Mouse (Mus musculus): ENCODE data around the gene Prkg1. TPM values are rescaled to one million over a fixed set of nuclear protein-coding genes. Genes with fewer than 3 reads are reported as not detected.
A peak's percentile ranks its signal among the peaks of the same experiment; 100 is the strongest.

Gene Prkg1
- polyA plus RNA-seq, 1 experiment from 2014 or later, result 2.1 TPM

GRCm38 (mm10) chr19:31779021-31779420, 14.2 kb upstream of the Prkg1 start:
- Histone ChIP-seq H3K27ac (ENCODE audit: low read depth, low read length) (no peak overlapping the region), H3K4me3 (ENCODE audit: low read length) (no peak overlapping the region), H3K9ac (ENCODE audit: low read depth, low read length) (no peak overlapping the region), H3K27me3 (ENCODE audit: control insufficient read depth, insufficient read depth, low read length) (no peaks in the 10 kb centered on the region), H3K36me3 (ENCODE audit: control insufficient read depth, insufficient read depth, low read length) (no peaks in the 10 kb centered on the region), H3K9me3 (ENCODE audit: control insufficient read depth, low read length) (no peaks in the 10 kb centered on the region), H3K4me2 (replicated peaks; ENCODE audit: low read depth, low read length) (no peak overlapping the region), H3K4me1 (ENCODE audit: control insufficient read depth, insufficient read depth, low read length) (no peaks in the 10 kb centered on the region)
- no peak for ATAC-seq (ENCODE audit: low FRiP score, low TSS enrichment)
- 58% methylated on average over 4 of the region's 4 CpGs for WGBS

- H3K27me3 ChIP-seq (ENCODE audit: control insufficient read depth, insufficient read depth, low read length), result no peaks in the 10 kb centered on the region
- H3K4me3 ChIP-seq (ENCODE audit: low read length), result no peak overlapping the region
- no peak for ATAC-seq (ENCODE audit: low FRiP score, low TSS enrichment)
- H3K9me3 ChIP-seq (ENCODE audit: control insufficient read depth, low read length), result no peaks in the 10 kb centered on the region
- H3K36me3 ChIP-seq (ENCODE audit: control insufficient read depth, insufficient read depth, low read length), result no peaks in the 10 kb centered on the region
- no peak overlapping the region for H3K4me2 ChIP-seq (replicated peaks; ENCODE audit: low read depth, low read length)
- WGBS, result 5% methylated on average over 3 of the region's 3 CpGs
- no peak overlapping the region for H3K27ac ChIP-seq (ENCODE audit: low read depth, low read length)
- peaks cover 14% of the 10 kb centered on the region for H3K4me1 ChIP-seq (ENCODE audit: control insufficient read depth, insufficient read depth, low read length)
- no peak overlapping the region for H3K9ac ChIP-seq (ENCODE audit: low read depth, low read length)
These were observed 2.2 kb upstream of the Prkg1 start for GRCm38 (mm10) chr19:31767004-31767403.

- Histone ChIP-seq H3K9me3 (ENCODE audit: control insufficient read depth, low read length) (no peaks in the 10 kb centered on the region), H3K4me1 (ENCODE audit: control insufficient read depth, insufficient read depth, low read length) (peaks cover 14% of the 10 kb centered on the region), H3K36me3 (ENCODE audit: control insufficient read depth, insufficient read depth, low read length) (no peaks in the 10 kb centered on the region), H3K27me3 (ENCODE audit: control insufficient read depth, insufficient read depth, low read length) (no peaks in the 10 kb centered on the region), H3K4me3 (ENCODE audit: low read length) (no peak overlapping the region; the same call in 1 of the 2 replicates), H3K9ac (ENCODE audit: low read depth, low read length) (no peak overlapping the region), H3K4me2 (replicated peaks; ENCODE audit: low read depth, low read length) (peak overlapping the region; percentile 92; the same call in 1 of the 2 replicates), H3K27ac (ENCODE audit: low read depth, low read length) (no peak overlapping the region)
- ATAC-seq (ENCODE audit: low FRiP score, low TSS enrichment), result no peak
- 39% methylated on average over 4 of the region's 4 CpGs for WGBS
These were observed 618 bp upstream of the Prkg1 start for GRCm38 (mm10) chr19:31765451-31765850.

- no peaks in the 10 kb centered on the region for H3K9me3 ChIP-seq (ENCODE audit: control insufficient read depth, low read length)
- ATAC-seq (ENCODE audit: low FRiP score, low TSS enrichment), result peak; percentile 36
- H3K9ac ChIP-seq (ENCODE audit: low read depth, low read length), result peak overlapping the region; percentile 60
- no peaks in the 10 kb centered on the region for H3K36me3 ChIP-seq (ENCODE audit: control insufficient read depth, insufficient read depth, low read length)
- WGBS, result under 1% methylated on average over 56 of the region's 56 CpGs
- peak overlapping the region; percentile 65 for H3K4me3 ChIP-seq (ENCODE audit: low read length)
- H3K27ac ChIP-seq (ENCODE audit: low read depth, low read length), result peak overlapping the region; percentile 73; the same call in 1 of the 2 replicates
- H3K4me2 ChIP-seq (replicated peaks; ENCODE audit: low read depth, low read length), result peak overlapping the region; percentile 92
- H3K27me3 ChIP-seq (ENCODE audit: control insufficient read depth, insufficient read depth, low read length), result no peaks in the 10 kb centered on the region
- peaks cover 14% of the 10 kb centered on the region for H3K4me1 ChIP-seq (ENCODE audit: control insufficient read depth, insufficient read depth, low read length)
These were observed 657 bp downstream of the Prkg1 start for GRCm38 (mm10) chr19:31763951-31764800.

- no peak for ATAC-seq (ENCODE audit: low FRiP score, low TSS enrichment)
These were observed 1.5 kb downstream of the Prkg1 start for GRCm38 (mm10) chr19:31763246-31763821.

GRCm38 (mm10) chr19:31762411-31763245, 2.2 kb downstream of the Prkg1 start:
- Histone ChIP-seq H3K27me3 (ENCODE audit: control insufficient read depth, insufficient read depth, low read length) (no peaks in the 10 kb centered on the region), H3K4me2 (replicated peaks; ENCODE audit: low read depth, low read length) (peak overlapping the region; percentile 92), H3K9ac (ENCODE audit: low read depth, low read length) (peak overlapping the region; percentile 29; the same call in 1 of the 2 replicates), H3K4me1 (ENCODE audit: control insufficient read depth, insufficient read depth, low read length) (peaks cover 14% of the 10 kb centered on the region), H3K4me3 (ENCODE audit: low read length) (peak overlapping the region; percentile 65), H3K9me3 (ENCODE audit: control insufficient read depth, low read length) (no peaks in the 10 kb centered on the region), H3K36me3 (ENCODE audit: control insufficient read depth, insufficient read depth, low read length) (no peaks in the 10 kb centered on the region), H3K27ac (ENCODE audit: low read depth, low read length) (0 out of 2 replicates have a peak overlapping the region, but pooled peaks have one; percentile 0)
- under 1% methylated on average over 24 of the region's 24 CpGs for WGBS
- ATAC-seq (ENCODE audit: low FRiP score, low TSS enrichment), result peak; percentile 60

More at GRCm38 (mm10) chr19:31763246-31763821, 1.5 kb downstream of the Prkg1 start:
- Histone ChIP-seq H3K4me1 (ENCODE audit: control insufficient read depth, insufficient read depth, low read length) (peaks cover 14% of the 10 kb centered on the region), H3K36me3 (ENCODE audit: control insufficient read depth, insufficient read depth, low read length) (no peaks in the 10 kb centered on the region), H3K9me3 (ENCODE audit: control insufficient read depth, low read length) (no peaks in the 10 kb centered on the region), H3K27ac (ENCODE audit: low read depth, low read length) (no peak overlapping the region; the same call in 1 of the 2 replicates), H3K27me3 (ENCODE audit: control insufficient read depth, insufficient read depth, low read length) (no peaks in the 10 kb centered on the region), H3K9ac (ENCODE audit: low read depth, low read length) (peak overlapping the region; percentile 60; the same call in 1 of the 2 replicates), H3K4me3 (ENCODE audit: low read length) (peak overlapping the region; percentile 65), H3K4me2 (replicated peaks; ENCODE audit: low read depth, low read length) (peak overlapping the region; percentile 92)
- WGBS, result 6% methylated on average over 20 of the region's 20 CpGs

- Histone ChIP-seq H3K4me3 (ENCODE audit: low read length) (no peak overlapping the region), H3K4me2 (replicated peaks; ENCODE audit: low read depth, low read length) (no peak overlapping the region), H3K4me1 (ENCODE audit: control insufficient read depth, insufficient read depth, low read length) (peaks cover 18% of the 10 kb centered on the region), H3K36me3 (ENCODE audit: control insufficient read depth, insufficient read depth, low read length) (no peaks in the 10 kb centered on the region), H3K9me3 (ENCODE audit: control insufficient read depth, low read length) (no peaks in the 10 kb centered on the region), H3K9ac (ENCODE audit: low read depth, low read length) (no peak overlapping the region), H3K27me3 (ENCODE audit: control insufficient read depth, insufficient read depth, low read length) (no peaks in the 10 kb centered on the region), H3K27ac (ENCODE audit: low read depth, low read length) (no peak overlapping the region)
- ATAC-seq (ENCODE audit: low FRiP score, low TSS enrichment), result no peak
- 40% methylated on average over 3 of the region's 3 CpGs for WGBS
These were observed 5.0 kb downstream of the Prkg1 start for GRCm38 (mm10) chr19:31759855-31760254.

- ATAC-seq (ENCODE audit: low FRiP score, low TSS enrichment), result peak; percentile 52; the same call in 1 of the 2 replicates
- WGBS, result 45% methylated on average over 11 of the region's 11 CpGs
- no peak overlapping the region for H3K27ac ChIP-seq (ENCODE audit: low read depth, low read length)
These were observed 8.7 kb downstream of the Prkg1 start for GRCm38 (mm10) chr19:31755929-31756792.

More at GRCm38 (mm10) chr19:31755929-31756792, 8.7 kb downstream of the Prkg1 start:
- H3K9me3 ChIP-seq (ENCODE audit: control insufficient read depth, low read length), result no peaks in the 10 kb centered on the region
- H3K9ac ChIP-seq (ENCODE audit: low read depth, low read length), result no peak overlapping the region
- H3K4me2 ChIP-seq (replicated peaks; ENCODE audit: low read depth, low read length), result no peak overlapping the region; the same call in 1 of the 2 replicates
- 0 out of 2 replicates have a peak, but pooled peaks cover 3% of the 10 kb centered on the region for H3K4me1 ChIP-seq (ENCODE audit: control insufficient read depth, insufficient read depth, low read length)
- H3K4me3 ChIP-seq (ENCODE audit: low read length), result no peak overlapping the region
- no peaks in the 10 kb centered on the region for H3K27me3 ChIP-seq (ENCODE audit: control insufficient read depth, insufficient read depth, low read length)
- H3K36me3 ChIP-seq (ENCODE audit: control insufficient read depth, insufficient read depth, low read length), result no peaks in the 10 kb centered on the region

Data from kidney, embryonic 14.5 days (tissue).